In genomic region chr9:98307011-98307410, GRCm38 (mm10) we compare ENCODE assay signal across 15 mouse cellular contexts.
"Had no signal": no experiment of that assay in that cellular context is flagged by ENCODE, and none has a peak within 500 bp of the region (broad histone marks: within the 10 kb centered on the region; RNA-seq: fewer than 3 reads in every experiment).

No protein-coding gene starts in this region.

- H3K27me3 ChIP-seq: lung, embryonic 15.5 days; megakaryocyte, embryonic 14.5 days; midbrain, embryonic 15.5 days; neural tube, embryonic 13.5 days had no signal

- ATAC-seq: hindbrain, embryonic 16.5 days; inflammation-experienced regulatory T-cells, adult 6 months; midbrain, embryonic 15.5 days had no signal

- H3K27ac ChIP-seq: limb, embryonic 10.5 days; liver, embryonic 14.5 days; lung, embryonic 15.5 days; macrophage; midbrain, embryonic 15.5 days had no signal

- H3K36me3 ChIP-seq: limb, embryonic 10.5 days; lung, embryonic 15.5 days; midbrain, embryonic 15.5 days; neural tube, embryonic 13.5 days had no signal

- DNase-seq: kidney, postnatal 10 days; layer of hippocampus, adult 9-11 months; lung, postnatal 14 days; right cerebral cortex, postnatal 14 days; thymus, postnatal 4 days had no signal

- H3K4me3 ChIP-seq: limb, embryonic 10.5 days; lung, embryonic 15.5 days; megakaryocyte, embryonic 14.5 days; midbrain, embryonic 15.5 days; neural tube, embryonic 13.5 days had no signal

- H3K4me2 ChIP-seq: lung, embryonic 15.5 days; midbrain, embryonic 11.5 days; midbrain, embryonic 15.5 days; neural tube, embryonic 13.5 days had no signal

- H3K4me1 ChIP-seq: lung, embryonic 15.5 days; midbrain, embryonic 15.5 days had no signal

- H3K9ac ChIP-seq: liver, embryonic 14.5 days; lung, embryonic 15.5 days; midbrain, embryonic 15.5 days; neural tube, embryonic 13.5 days had no signal

- H3K9me3 ChIP-seq: limb, embryonic 10.5 days; lung, embryonic 15.5 days; midbrain, embryonic 15.5 days; neural tube, embryonic 13.5 days had no signal
